15 mouse cellular contexts compared by ENCODE assay signal in genomic region chr2:44401704-44402422, GRCm38 (mm10).
"Had no signal": no experiment of that assay in that cellular context is flagged by ENCODE, and none has a peak within 500 bp of the region (broad histone marks: within the 10 kb centered on the region; RNA-seq: fewer than 3 reads in every experiment).

No protein-coding gene starts in this region.

- H3K9ac ChIP-seq: intestine, embryonic 15.5 days; limb, embryonic 12.5 days; liver, embryonic 14.5 days; neural tube, embryonic 15.5 days had no signal

- H3K27ac ChIP-seq: intestine, embryonic 15.5 days; layer of hippocampus, adult 2 months; limb, embryonic 12.5 days; liver, embryonic 14.5 days; midbrain, embryonic 10.5 days; neural tube, embryonic 15.5 days; stomach, postnatal 0 days had no signal

- H3K27me3 ChIP-seq: intestine, embryonic 15.5 days; limb, embryonic 12.5 days; neural tube, embryonic 15.5 days had no signal

- H3K4me3 ChIP-seq: intestine, embryonic 15.5 days; layer of hippocampus, adult 2 months; limb, embryonic 12.5 days; midbrain, embryonic 10.5 days; myocyte; neural tube, embryonic 15.5 days had no signal

- H3K4me2 ChIP-seq: intestine, embryonic 15.5 days; limb, embryonic 12.5 days; neural tube, embryonic 15.5 days had no signal

- ATAC-seq: intestine, embryonic 15.5 days had no signal

- DNase-seq: kidney, adult 18-20 months; kidney, postnatal 25 days; liver; midbrain, embryonic 14.5 days; right cerebral cortex, adult 18-20 months; right cerebral cortex, postnatal 25 days; thymus, postnatal 4 days had no signal

- H3K36me3 ChIP-seq: intestine, embryonic 15.5 days; limb, embryonic 12.5 days; neural tube, embryonic 15.5 days had no signal

- H3K9me3 ChIP-seq: neural tube, embryonic 15.5 days had no signal

- H3K4me1 ChIP-seq: intestine, embryonic 15.5 days; limb, embryonic 12.5 days; neural tube, embryonic 15.5 days had no signal
